Mouse (Mus musculus): Measurements from ENCODE around the gene Psmb6.

The Psmb6 gene

DNA sequence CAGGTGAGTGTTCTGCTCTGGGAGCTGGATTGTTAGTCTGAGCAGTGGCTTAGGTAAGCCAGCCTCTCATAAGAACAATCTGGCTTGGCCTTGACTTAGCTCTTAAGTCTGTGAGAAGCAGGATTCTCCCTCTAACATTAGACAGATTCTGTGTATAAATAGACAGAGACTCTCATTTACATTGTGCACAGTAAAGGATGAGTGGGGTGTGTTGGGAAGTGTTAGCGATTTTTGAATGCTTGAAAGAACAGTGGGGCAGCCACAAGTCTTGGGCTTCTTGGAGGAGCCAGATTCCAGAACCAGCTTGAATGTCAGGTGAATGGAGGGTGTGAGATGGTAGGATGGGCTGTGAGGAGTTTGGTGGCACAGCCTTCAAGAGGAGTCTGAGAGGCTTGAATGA is 46.5 kb downstream of the Psmb6 start:
- DNase-seq (ENCODE audit: low read depth) = no peak

DNA sequence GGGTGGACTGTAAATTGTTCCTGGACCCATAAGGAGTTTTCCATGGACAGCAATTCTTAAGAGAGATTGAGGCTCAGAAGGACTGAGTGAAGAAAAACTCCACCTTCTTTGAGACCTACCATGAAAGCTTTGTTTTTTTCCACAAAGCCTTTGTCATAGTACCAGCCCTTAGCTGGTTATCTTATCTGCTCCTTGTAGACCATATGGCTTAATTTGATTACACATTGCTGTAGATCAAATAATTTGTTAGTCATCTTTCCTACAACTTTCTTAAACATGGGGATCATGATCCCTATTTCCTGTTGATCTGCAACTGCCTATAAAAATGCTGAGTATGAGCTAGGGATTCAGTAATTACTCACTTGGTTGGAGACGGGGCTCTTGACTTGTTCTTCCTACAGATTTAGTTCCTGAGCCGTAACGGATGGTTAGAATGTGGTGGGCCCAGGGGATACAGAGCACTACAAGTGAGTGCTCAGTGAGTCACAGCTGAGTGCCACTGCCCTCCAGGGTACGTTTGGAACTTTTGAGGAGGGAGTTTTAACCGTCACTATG is 47.3 kb downstream of the Psmb6 start:
- no peak for DNase-seq (ENCODE audit: low read depth)

GRCm38 (mm10) chr11:70573872-70574271 is 48.7 kb downstream of the Psmb6 start:
- no peak for DNase-seq (ENCODE audit: low read depth)

DNA sequence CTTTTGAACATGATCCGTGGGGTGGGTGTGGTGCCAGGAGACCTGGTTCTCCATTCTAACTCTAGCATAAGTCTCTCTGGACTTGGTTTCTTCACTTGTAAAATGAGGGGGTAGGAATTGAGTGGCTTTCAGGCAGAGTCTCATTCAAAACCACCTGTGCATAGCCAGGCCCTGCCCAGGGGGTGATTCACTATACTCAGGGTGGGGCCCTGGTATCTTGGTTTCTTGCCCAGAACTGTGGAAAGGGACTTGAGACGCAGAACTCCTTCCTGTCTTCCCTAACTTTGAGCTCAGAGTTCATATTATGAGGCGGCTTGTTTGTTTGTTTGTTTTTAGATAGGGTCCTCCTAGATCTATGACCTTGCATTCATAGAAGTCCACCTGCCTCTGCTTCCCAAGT is 52.0 kb downstream of the Psmb6 start:
- DNase-seq (ENCODE audit: low read depth) = no peak
